Mouse (Mus musculus) retina, adult 2 months (tissue): Measurements from ENCODE around the gene Heatr5b.
"Not testable (repeated sequence)": the region's sequence is repeated elsewhere in the genome, so short reads cannot be mapped to it uniquely, and the experiment has no call there.

Experiments used
- DNase-seq: peaks from one replicate; pipeline ENCODE4 v3.0.0-alpha.2; 2012; ENCODE audit warnings: low read depth, low spot score

The Heatr5b gene

GRCm38 (mm10) chr17:78834856-78835835, at the start of gene Heatr5b, which contains the start of gene Gpatch11:
Gene Heatr5b (minus strand): TSS chr17:78835364.
Gene Gpatch11 (plus strand): TSS chr17:78835567.
- DNase-seq: peak; percentile 98

GRCm38 (mm10) chr17:78883291-78883690, 48.1 kb upstream of the Heatr5b start:
- DNase-seq: no peak

- DNase-seq: no peak
Observed at GRCm38 (mm10) chr17:78882401-78883112, 47.4 kb upstream of the Heatr5b start, which contains the start of gene Eif2ak2. Gene Eif2ak2 (minus strand): TSS chr17:78882573.

GRCm38 (mm10) chr17:78881878-78882304, 46.7 kb upstream of the Heatr5b start:
- DNase-seq: no peak

GRCm38 (mm10) chr17:78873886-78874285, 38.7 kb upstream of the Heatr5b start:
- DNase-seq: no peak

GRCm38 (mm10) chr17:78856243-78856642, 21.1 kb upstream of the Heatr5b start:
- no peak for DNase-seq

GRCm38 (mm10) chr17:78842271-78842928, 7.2 kb upstream of the Heatr5b start:
- no peak for DNase-seq

GRCm38 (mm10) chr17:78836056-78836455, 892 bp upstream of the Heatr5b start:
- no peak for DNase-seq

- DNase-seq: no peak
Observed at GRCm38 (mm10) chr17:78824346-78824745, 10.8 kb downstream of the Heatr5b start.

GRCm38 (mm10) chr17:78809582-78809981, 25.6 kb downstream of the Heatr5b start:
- DNase-seq: no peak

GRCm38 (mm10) chr17:78809019-78809418, 26.1 kb downstream of the Heatr5b start:
- no peak for DNase-seq

GRCm38 (mm10) chr17:78797222-78797621, 37.9 kb downstream of the Heatr5b start:
- no peak for DNase-seq

- DNase-seq: no peak
Observed at GRCm38 (mm10) chr17:78794390-78794789, 40.8 kb downstream of the Heatr5b start.

- no peak for DNase-seq
Observed at GRCm38 (mm10) chr17:78792122-78792521, 43.0 kb downstream of the Heatr5b start.

- DNase-seq: no peak
Observed at GRCm38 (mm10) chr17:78791690-78792070, 43.5 kb downstream of the Heatr5b start.

GRCm38 (mm10) chr17:78791068-78791689, 44.0 kb downstream of the Heatr5b start:
- no peak for DNase-seq

GRCm38 (mm10) chr17:78788273-78788672, 46.9 kb downstream of the Heatr5b start:
- not testable (repeated sequence) for DNase-seq

- DNase-seq: no peak
Observed at GRCm38 (mm10) chr17:78778765-78779164, 56.4 kb downstream of the Heatr5b start.

- DNase-seq: no peak
Observed at GRCm38 (mm10) chr17:78772317-78772716, 62.8 kb downstream of the Heatr5b start.

- no peak for DNase-seq
Observed at GRCm38 (mm10) chr17:78770932-78771331, 64.2 kb downstream of the Heatr5b start.

GRCm38 (mm10) chr17:78769341-78769740, 65.8 kb downstream of the Heatr5b start:
- DNase-seq: no peak
